Mouse (Mus musculus): Measurements from ENCODE around the gene Rab11b.

GRCm38 (mm10) chr17:33783408-33783807 is 23.1 kb upstream of the Rab11b start:
- TF ChIP-seq POLR2A (IDR thresholded peaks at IDR 0.05; ENCODE audit: insufficient read depth, low read length): no peak
- TF ChIP-seq CTCF (IDR thresholded peaks at IDR 0.05; ENCODE audit: low read depth, low read length): no peak
- no peak for TF ChIP-seq EP300 (IDR thresholded peaks at IDR 0.05; ENCODE audit: insufficient read depth, low read depth, low read length)
